Mouse (Mus musculus) forebrain, embryonic 16.5 days (tissue): Measurements from ENCODE around the gene Tekt4. TPM values are rescaled to one million over a fixed set of nuclear protein-coding genes. Genes with fewer than 3 reads are reported as not detected.

Experiments
- ATAC-seq: fragments of 200-750 bp; cut with Nextera tagmentation; 2 replicates; pipeline ENCODE4 v1.8.0; 2017; ENCODE audit warnings: mild to moderate bottlenecking, moderate library complexity
- H3K27ac ChIP-seq: fragments of 300-500 bp; sonication (generic); 2 replicates; pipeline ENCODE4 v1.5.1; 2014; ENCODE audit warnings: low read length, control low read depth
- H3K27me3 ChIP-seq: fragments of 300-500 bp; sonication (generic); replicated peaks from 2 replicates; pipeline ENCODE4 v1.6.1; 2014; ENCODE audit warnings: low read length; ENCODE audit not compliant: control insufficient read depth, insufficient read depth
- H3K36me3 ChIP-seq: fragments of 300-500 bp; sonication (generic); 2 replicates; pipeline ENCODE4 v1.6.1; 2014; ENCODE audit not compliant: control insufficient read depth, insufficient read depth
- H3K4me1 ChIP-seq: fragments of 300-500 bp; sonication (generic); replicated peaks from 2 replicates; pipeline ENCODE4 v1.6.1; 2014; ENCODE audit warnings: low read length; ENCODE audit not compliant: control insufficient read depth, insufficient read depth
- H3K4me2 ChIP-seq: fragments of 300-500 bp; sonication (generic); 2 replicates; pipeline ENCODE4 v1.6.1; 2014; ENCODE audit warnings: mild to moderate bottlenecking, low read length, control low read depth
- H3K4me3 ChIP-seq: fragments of 300-500 bp; sonication (generic); replicated peaks from 2 replicates; pipeline ENCODE4 v1.5.1; 2014; ENCODE audit warnings: mild to moderate bottlenecking, low read length, control low read depth
- H3K9ac ChIP-seq: fragments of 300-500 bp; sonication (generic); replicated peaks from 2 replicates; pipeline ENCODE4 v1.6.1; 2014; ENCODE audit warnings: low read depth, low read length, control low read depth
- H3K9me3 ChIP-seq: fragments of 300-500 bp; sonication (generic); 2 replicates; pipeline ENCODE4 v1.6.1; 2016; ENCODE audit warnings: low read length; ENCODE audit not compliant: control insufficient read depth
- WGBS: fragments of 180-500 bp; shearing (Covaris S2); extraction: QIAGEN DNeasy Blood & Tissue Kit; methylation state at CpG from one replicate; pipeline ENCODE4 v1.1.7; 2014; 5-methylcytosine and 5-hydroxymethylcytosine counted together
- polyA plus RNA-seq: library from polyadenylated mRNA; unstranded; fragments of >200 nt; fragmentation: Nextera tagmentation; extraction: Ambion mirVana; gene quantifications from 2 replicates; pipeline ENCODE4 v1.2.1, GENCODE M21; 2015

The Tekt4 gene
- polyA plus RNA-seq, 1 experiment from 2014 or later: 0.80 TPM

- WGBS: 76% methylated on average over 5 of the region's 5 CpGs
- no peak for ATAC-seq
- H3K4me1 ChIP-seq: peaks cover 32% of the 10 kb centered on the region
- no peak overlapping the region for H3K4me2 ChIP-seq
- no peak overlapping the region for H3K4me3 ChIP-seq
- peaks cover 8% of the 10 kb centered on the region; the same call in 1 of the 2 replicates for H3K27me3 ChIP-seq
- no peak overlapping the region for H3K27ac ChIP-seq
- H3K9ac ChIP-seq: no peak overlapping the region
- no peaks in the 10 kb centered on the region for H3K36me3 ChIP-seq
- H3K9me3 ChIP-seq: no peaks in the 10 kb centered on the region
Observed at GRCm38 (mm10) chr17:25429240-25429639, 25.2 kb upstream of the Tekt4 start.

- Histone ChIP-seq H3K9ac (no peak overlapping the region), H3K27me3 (peaks cover 8% of the 10 kb centered on the region; the same call in 1 of the 2 replicates), H3K4me2 (no peak overlapping the region), H3K27ac (no peak overlapping the region), H3K36me3 (no peaks in the 10 kb centered on the region), H3K4me1 (peaks cover 32% of the 10 kb centered on the region), H3K9me3 (no peaks in the 10 kb centered on the region), H3K4me3 (no peak overlapping the region)
- WGBS: 54% methylated on average over 6 of the region's 6 CpGs
- ATAC-seq: no peak
Observed at GRCm38 (mm10) chr17:25429886-25430285, 24.5 kb upstream of the Tekt4 start.

GRCm38 (mm10) chr17:25430534-25430933 is 23.9 kb upstream of the Tekt4 start:
- peak overlapping the region; percentile 5; the same call in 1 of the 2 replicates for H3K4me2 ChIP-seq
- peaks cover 32% of the 10 kb centered on the region for H3K4me1 ChIP-seq
- 69% methylated on average over 8 of the region's 8 CpGs for WGBS

GRCm38 (mm10) chr17:25432433-25433181 is 21.8 kb upstream of the Tekt4 start:
- peak overlapping the region; percentile 85 for H3K9ac ChIP-seq
- peaks cover 26% of the 10 kb centered on the region for H3K4me1 ChIP-seq
- H3K27me3 ChIP-seq: peaks cover 8% of the 10 kb centered on the region; the same call in 1 of the 2 replicates
- H3K4me2 ChIP-seq: peak overlapping the region; percentile 75
- H3K36me3 ChIP-seq: no peaks in the 10 kb centered on the region
- no peaks in the 10 kb centered on the region for H3K9me3 ChIP-seq
- ATAC-seq: peak; percentile 31; the same call in 1 of the 2 replicates
- H3K4me3 ChIP-seq: peak overlapping the region; percentile 74
- 2% methylated on average over 53 of the region's 53 CpGs for WGBS
- peak overlapping the region; percentile 74 for H3K27ac ChIP-seq

More at GRCm38 (mm10) chr17:25430534-25430933, 23.9 kb upstream of the Tekt4 start:
- H3K9ac ChIP-seq: no peak overlapping the region
- peaks cover 8% of the 10 kb centered on the region; the same call in 1 of the 2 replicates for H3K27me3 ChIP-seq
- no peak overlapping the region for H3K27ac ChIP-seq
- no peak for ATAC-seq
- H3K36me3 ChIP-seq: no peaks in the 10 kb centered on the region
- H3K4me3 ChIP-seq: no peak overlapping the region
- H3K9me3 ChIP-seq: no peaks in the 10 kb centered on the region

- peak overlapping the region; percentile 75 for H3K4me2 ChIP-seq
- H3K9ac ChIP-seq: peak overlapping the region; percentile 85
- ATAC-seq: peak; percentile 53
- H3K27ac ChIP-seq: peak overlapping the region; percentile 74
- peak overlapping the region; percentile 74 for H3K4me3 ChIP-seq
- peaks cover 26% of the 10 kb centered on the region for H3K4me1 ChIP-seq
- no peaks in the 10 kb centered on the region for H3K9me3 ChIP-seq
- no peaks in the 10 kb centered on the region for H3K36me3 ChIP-seq
- H3K27me3 ChIP-seq: peaks cover 8% of the 10 kb centered on the region; the same call in 1 of the 2 replicates
- under 1% methylated on average over 40 of the region's 40 CpGs for WGBS
Observed at GRCm38 (mm10) chr17:25433223-25433616, 21.2 kb upstream of the Tekt4 start.

- Histone ChIP-seq H3K27ac (peak within 1 kb of the TSS; percentile 74), H3K36me3 (no peaks in the 10 kb centered on the region), H3K4me3 (peak within 1 kb of the TSS; percentile 74), H3K9ac (peak within 1 kb of the TSS; percentile 85), H3K4me2 (peak within 1 kb of the TSS; percentile 75), H3K9me3 (no peaks in the 10 kb centered on the region), H3K4me1 (peaks cover 26% of the 10 kb centered on the region), H3K27me3 (peaks cover 8% of the 10 kb centered on the region; the same call in 1 of the 2 replicates)
- WGBS: 1% methylated on average over 73 of the region's 103 CpGs
- peak; percentile 85 for ATAC-seq
Observed at GRCm38 (mm10) chr17:25433617-25434606, 20.5 kb upstream of the Tekt4 start, which contains the start of gene Cacna1h. Gene Cacna1h, minus strand, starts transcription at chr17:25433783.

- 85% methylated on average over 6 of the region's 6 CpGs for WGBS
- Histone ChIP-seq H3K27me3 (no peaks in the 10 kb centered on the region), H3K9me3 (no peaks in the 10 kb centered on the region), H3K4me2 (no peak overlapping the region), H3K4me1 (0 out of 2 replicates have a peak, but pooled peaks cover 2% of the 10 kb centered on the region), H3K9ac (no peak overlapping the region), H3K4me3 (no peak overlapping the region), H3K36me3 (no peaks in the 10 kb centered on the region), H3K27ac (no peak overlapping the region)
- no peak for ATAC-seq
Observed at GRCm38 (mm10) chr17:25441417-25441816, 13.0 kb upstream of the Tekt4 start.

GRCm38 (mm10) chr17:25442889-25443288 is 11.5 kb upstream of the Tekt4 start:
- H3K9me3 ChIP-seq: no peaks in the 10 kb centered on the region
- no peak overlapping the region for H3K27ac ChIP-seq
- no peaks in the 10 kb centered on the region for H3K36me3 ChIP-seq
- no peak overlapping the region for H3K4me2 ChIP-seq
- no peak overlapping the region for H3K4me3 ChIP-seq
- no peak overlapping the region for H3K9ac ChIP-seq
- H3K4me1 ChIP-seq: 0 out of 2 replicates have a peak, but pooled peaks cover 2% of the 10 kb centered on the region
- ATAC-seq: no peak
- WGBS: 51% methylated on average over 3 of the region's 3 CpGs
- H3K27me3 ChIP-seq: no peaks in the 10 kb centered on the region

GRCm38 (mm10) chr17:25445074-25445473 is 9.3 kb upstream of the Tekt4 start:
- Histone ChIP-seq H3K9me3 (no peaks in the 10 kb centered on the region), H3K4me2 (no peak overlapping the region), H3K36me3 (no peaks in the 10 kb centered on the region), H3K27me3 (no peaks in the 10 kb centered on the region), H3K9ac (no peak overlapping the region), H3K27ac (no peak overlapping the region), H3K4me3 (no peak overlapping the region), H3K4me1 (0 out of 2 replicates have a peak, but pooled peaks cover 2% of the 10 kb centered on the region)
- 66% methylated on average over 4 of the region's 4 CpGs for WGBS
- ATAC-seq: no peak
